Mouse (Mus musculus) megakaryocyte, adult 5-6 weeks (primary cell): ENCODE results near the gene 0610009B22Rik. TPM values are rescaled to one million over a fixed set of nuclear protein-coding genes. Genes with fewer than 3 reads are reported as not detected.

Experiments
- ATAC-seq: 2 replicates; pipeline ENCODE4 v1.8.0; 2016; ENCODE audit warnings: mild to moderate bottlenecking, inconsistent platforms; ENCODE audit not compliant: poor library complexity, severe bottlenecking
- total RNA-seq, 2 experiments: library from RNA; stranded (forward) in 1 of 2; stranded (reverse) in 1 of 2; fragments of 153-499, 151-499 nt in 1 of 2; fragments of 221-1000, 200-1000 nt in 1 of 2; gene quantifications; 2 replicates each; pipeline versions ENCODE4 v1.2.3 to v1.2.4; 2015 to 2017

0610009B22Rik gene
- total RNA-seq, 2 experiments from 2014 or later: 18.4 to 30.3 TPM

- ATAC-seq: peak; percentile 78
These were observed 50.7 kb downstream of the 0610009B22Rik start for GRCm38 (mm10) chr11:51637971-51638414.

GRCm38 (mm10) chr11:51636323-51636684 is 52.4 kb downstream of the 0610009B22Rik start:
- peak; percentile 53 for ATAC-seq

GRCm38 (mm10) chr11:51635525-51636322 is 53.0 kb downstream of the 0610009B22Rik start, which contains the start of gene Rmnd5b:
Rmnd5b (minus strand) TSS chr11:51635896.
- peak; percentile 73 for ATAC-seq

Other genes starting within 250 kb of the 0610009B22Rik start
- gene Phykpl, start 104.1 kb downstream of the 0610009B22Rik start, total RNA-seq (2015): 8.5 and 10.3 TPM in 2 replicates
- 5.8 and 9.0 TPM in 2 replicates for gene Phykpl, start 104.1 kb downstream of the 0610009B22Rik start, total RNA-seq (2017)
- 319 and 341 TPM in 2 replicates for gene Hnrnpab, start 82.0 kb downstream of the 0610009B22Rik start, total RNA-seq (2015)
- gene Hnrnpab, start 82.0 kb downstream of the 0610009B22Rik start, total RNA-seq (2017): 548 and 571 TPM in 2 replicates
- 45.3 and 50.5 TPM in 2 replicates for gene Nhp2, start 69.1 kb downstream of the 0610009B22Rik start, total RNA-seq (2015)
- gene Nhp2, start 69.1 kb downstream of the 0610009B22Rik start, total RNA-seq (2017): 38.1 and 52.6 TPM in 2 replicates
- 50.8 and 63.1 TPM in 2 replicates for gene Rmnd5b, start 53.0 kb downstream of the 0610009B22Rik start, total RNA-seq (2015)
- gene Rmnd5b, start 53.0 kb downstream of the 0610009B22Rik start, total RNA-seq (2017): 19.2 and 35.5 TPM in 2 replicates
- gene N4bp3, start 38.0 kb downstream of the 0610009B22Rik start, total RNA-seq (2015): 0.80 and 1.3 TPM in 2 replicates
- 0.45 and 2.9 TPM in 2 replicates for gene N4bp3, start 38.0 kb downstream of the 0610009B22Rik start, total RNA-seq (2017)
- gene D930048N14Rik, start 37.9 kb downstream of the 0610009B22Rik start, total RNA-seq (2015): 0.33 and 0.43 TPM in 2 replicates
- gene D930048N14Rik, start 37.9 kb downstream of the 0610009B22Rik start, total RNA-seq (2017): 0.26 TPM in 1 of 2 replicates, not detected in the other
- gene Sec24a, start 74.8 kb upstream of the 0610009B22Rik start, total RNA-seq (2015): 15.4 and 15.5 TPM in 2 replicates
- gene Sec24a, start 74.8 kb upstream of the 0610009B22Rik start, total RNA-seq (2017): 5.1 and 6.3 TPM in 2 replicates
- gene Sar1b, start 74.8 kb upstream of the 0610009B22Rik start, total RNA-seq (2015): 103 and 111 TPM in 2 replicates
- 47.7 and 53.2 TPM in 2 replicates for gene Sar1b, start 74.8 kb upstream of the 0610009B22Rik start, total RNA-seq (2017)
- gene Jade2, start 168.8 kb upstream of the 0610009B22Rik start, total RNA-seq (2015): 1.9 and 2.1 TPM in 2 replicates
- gene Jade2, start 168.8 kb upstream of the 0610009B22Rik start, total RNA-seq (2017): 1.4 and 2.4 TPM in 2 replicates